Mouse (Mus musculus): Measurements from ENCODE around the gene Depdc1b.

Gene Depdc1b

DNA sequence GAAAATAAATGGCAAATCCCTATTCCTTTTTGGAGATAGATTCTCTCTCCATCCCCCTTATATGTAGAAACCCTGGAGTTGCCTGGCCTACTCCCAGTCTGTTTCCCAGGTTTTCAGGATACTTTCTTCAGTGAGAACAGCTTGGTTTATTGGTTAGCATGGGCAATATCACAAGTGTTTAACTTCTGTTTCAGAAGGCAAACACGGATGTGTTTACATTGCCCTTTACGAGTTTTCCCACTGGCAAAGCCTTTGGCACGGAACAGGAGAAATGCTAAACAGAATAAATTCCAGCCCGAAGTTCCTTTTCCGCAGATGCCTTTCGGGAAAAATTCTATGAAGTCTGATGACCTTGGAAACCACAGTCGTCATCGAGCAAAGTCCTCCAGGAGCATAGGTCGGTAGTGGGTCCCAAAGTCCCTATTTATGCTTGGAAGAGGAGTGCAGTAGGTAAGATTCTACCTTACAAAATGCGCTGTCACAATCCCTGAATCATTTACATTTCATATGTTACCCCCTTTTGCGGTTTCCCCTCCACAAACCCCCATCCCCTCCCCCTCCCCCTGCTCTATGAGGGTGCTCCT, 132.3 kb downstream of the Depdc1b start:
- DNase-seq (ENCODE audit: low read depth) = no peak

DNA sequence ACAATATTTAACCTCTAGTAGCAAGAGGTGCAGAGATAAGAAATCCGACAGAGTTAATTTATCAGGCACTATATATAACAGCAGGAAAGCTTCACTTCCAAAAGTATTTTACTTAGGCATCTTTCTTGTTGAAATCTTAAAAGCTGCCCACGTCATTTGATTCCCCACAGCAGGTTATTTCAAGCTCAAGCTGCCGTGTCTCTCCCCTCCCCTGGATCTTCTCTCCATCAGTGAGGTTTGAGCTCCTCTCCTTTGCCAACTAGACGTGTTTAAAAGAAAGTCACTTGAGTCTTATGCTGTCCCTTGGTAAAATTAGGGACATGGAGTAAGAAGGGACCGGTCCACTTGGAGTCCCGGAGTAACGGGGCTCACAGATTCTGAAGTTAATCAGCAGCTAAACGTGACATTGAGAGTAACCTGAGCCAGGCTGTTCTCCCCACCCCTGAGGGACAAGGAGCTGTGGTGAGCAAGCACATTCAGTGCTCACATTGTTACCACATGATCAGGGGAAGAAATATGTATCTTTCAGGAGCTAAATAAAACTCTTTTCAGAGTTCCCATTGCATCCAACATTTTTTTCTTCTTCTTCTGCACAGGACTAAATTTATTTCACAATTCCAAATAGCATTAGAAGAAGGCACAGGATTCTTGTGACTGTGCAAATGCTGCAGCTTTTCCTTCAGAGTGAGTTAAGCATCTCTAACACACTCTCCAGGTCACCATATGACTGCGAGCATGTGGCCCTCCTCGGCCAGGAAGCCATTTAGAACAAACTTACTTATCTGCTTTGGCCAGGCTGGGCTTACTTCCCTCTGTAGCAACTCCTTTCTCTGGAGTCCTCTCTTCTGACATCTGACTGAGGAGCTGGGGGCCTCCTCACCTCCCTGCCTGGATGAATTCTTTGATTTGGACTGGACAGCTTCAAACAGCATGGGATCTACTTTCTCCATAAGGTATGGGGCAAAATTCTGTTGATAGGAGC, 133.3 kb downstream of the Depdc1b start, which contains the start of gene Pde4d:
Pde4d (plus strand) TSS at position 833 of the 982 bp plus-strand sequence.
- DNase-seq (ENCODE audit: low read depth) = no peak

DNA sequence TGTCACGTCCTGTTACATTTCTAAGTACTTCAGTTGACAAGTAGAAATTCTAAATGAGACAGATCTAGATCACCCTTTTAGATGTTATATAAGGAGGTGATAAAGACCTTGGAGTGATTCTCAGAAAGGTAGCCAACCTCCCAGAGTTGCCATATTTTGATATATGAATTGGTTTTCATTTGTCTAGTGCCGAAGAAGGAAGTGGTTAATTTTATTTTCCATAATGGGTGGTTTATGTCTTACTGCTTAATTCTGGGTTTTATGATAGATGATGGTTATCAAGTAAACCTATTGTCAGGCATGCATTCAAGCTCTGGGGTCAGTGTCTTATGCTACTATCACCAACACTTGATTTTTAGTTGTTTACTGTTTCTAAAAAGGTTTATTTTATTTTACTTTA, 135.0 kb downstream of the Depdc1b start:
- DNase-seq (ENCODE audit: low read depth) = peak; percentile 15

DNA sequence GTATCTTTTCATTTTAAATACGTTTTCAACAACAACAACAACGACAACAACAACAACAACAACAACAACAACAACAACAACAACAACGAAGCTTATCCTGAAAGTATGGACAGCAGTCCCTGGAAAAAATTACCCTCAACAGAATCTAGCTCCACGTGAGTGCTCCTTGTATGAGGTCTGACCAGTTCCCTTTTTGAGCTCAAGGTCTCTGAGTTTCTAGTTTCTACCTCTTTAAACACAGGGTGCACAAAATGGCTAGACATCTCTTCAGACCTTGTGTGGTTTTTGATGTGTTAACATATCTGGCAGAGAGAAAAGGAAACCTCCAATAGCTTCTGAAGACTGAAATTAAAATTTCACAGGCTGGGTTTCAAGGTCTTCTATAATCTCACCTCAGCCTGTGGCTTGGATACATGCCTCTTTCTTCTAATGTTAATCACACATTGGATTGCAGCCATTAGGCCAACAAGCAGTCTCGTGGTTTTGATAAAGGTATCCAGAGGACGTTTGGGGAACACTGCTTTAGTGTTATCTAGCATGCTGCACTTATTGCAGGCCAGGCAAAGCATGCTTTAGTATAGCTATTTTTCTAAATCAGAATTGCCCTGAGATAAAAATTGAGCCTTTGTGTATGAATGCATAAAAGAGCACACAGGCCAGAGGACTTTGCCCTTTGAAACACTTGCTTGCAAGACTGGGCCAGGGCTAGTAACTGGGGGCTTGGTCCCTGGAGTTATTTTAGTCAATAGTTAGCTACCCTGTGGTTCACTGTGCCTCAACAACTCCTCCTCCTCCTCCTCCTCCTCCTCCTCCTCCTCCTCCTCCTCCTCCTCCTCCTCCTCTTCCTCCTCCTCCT, 137.2 kb downstream of the Depdc1b start:
- DNase-seq (ENCODE audit: low read depth) = no peak

Data from induced T-regulatory cell, adult 2 months (primary cell).